Mouse (Mus musculus): Measurements from ENCODE around the gene Txndc11. TPM values are rescaled to one million over a fixed set of nuclear protein-coding genes. Genes with fewer than 3 reads are reported as not detected.
A peak's percentile ranks its signal among the peaks of the same experiment; 100 is the strongest.

Gene Txndc11
- polyA plus RNA-seq, 1 experiment from 2014 or later, result 25.3 TPM

- Histone ChIP-seq H3K9me3 (replicated peaks) (no peaks in the 10 kb centered on the region), H3K4me3 (no peak overlapping the region), H3K4me1 (peaks cover 24% of the 10 kb centered on the region), H3K27me3 (replicated peaks) (peaks cover 27% of the 10 kb centered on the region), H3K9ac (no peak overlapping the region), H3K36me3 (peaks cover 45% of the 10 kb centered on the region), H3K27ac (no peak overlapping the region), H3K4me2 (no peak overlapping the region)
- ATAC-seq, result no peak
- 73% methylated on average over 4 of the region's 4 CpGs for WGBS (ENCODE audit: insufficient replicate concordance)
Measured at GRCm38 (mm10) chr16:11071887-11072286, 62.6 kb downstream of the Txndc11 start.

GRCm38 (mm10) chr16:11071176-11071575 lies 63.3 kb downstream of the Txndc11 start:
- Histone ChIP-seq H3K27ac (no peak overlapping the region), H3K36me3 (peaks cover 38% of the 10 kb centered on the region), H3K4me2 (no peak overlapping the region), H3K9me3 (replicated peaks) (no peaks in the 10 kb centered on the region), H3K27me3 (replicated peaks) (peaks cover 34% of the 10 kb centered on the region), H3K4me3 (no peak overlapping the region), H3K9ac (no peak overlapping the region), H3K4me1 (peaks cover 31% of the 10 kb centered on the region)
- no peak for ATAC-seq
- 70% methylated on average over 5 of the region's 5 CpGs for WGBS (ENCODE audit: insufficient replicate concordance)

- Histone ChIP-seq H3K27me3 (replicated peaks) (peaks cover 46% of the 10 kb centered on the region), H3K4me1 (peaks cover 41% of the 10 kb centered on the region), H3K4me2 (no peak overlapping the region), H3K9me3 (replicated peaks) (no peaks in the 10 kb centered on the region), H3K27ac (no peak overlapping the region), H3K9ac (no peak overlapping the region), H3K4me3 (no peak overlapping the region), H3K36me3 (peaks cover 24% of the 10 kb centered on the region)
- ATAC-seq, result no peak
- 36% methylated on average over 7 of the region's 7 CpGs for WGBS (ENCODE audit: insufficient replicate concordance)
Measured at GRCm38 (mm10) chr16:11069710-11070420, 64.6 kb downstream of the Txndc11 start.

GRCm38 (mm10) chr16:11069271-11069670 lies 65.2 kb downstream of the Txndc11 start:
- H3K27ac ChIP-seq, result no peak overlapping the region
- 33% methylated on average over 6 of the region's 6 CpGs for WGBS (ENCODE audit: insufficient replicate concordance)

GRCm38 (mm10) chr16:11068666-11069065 lies 65.8 kb downstream of the Txndc11 start:
- WGBS (ENCODE audit: insufficient replicate concordance), result 76% methylated on average over 3 of the region's 3 CpGs
- H3K9ac ChIP-seq, result no peak overlapping the region
- peaks cover 41% of the 10 kb centered on the region for H3K4me1 ChIP-seq
- H3K4me2 ChIP-seq, result no peak overlapping the region
- H3K9me3 ChIP-seq (replicated peaks), result no peaks in the 10 kb centered on the region
- H3K27ac ChIP-seq, result no peak overlapping the region
- H3K4me3 ChIP-seq, result no peak overlapping the region
- H3K27me3 ChIP-seq (replicated peaks), result peaks cover 53% of the 10 kb centered on the region
- H3K36me3 ChIP-seq, result peaks cover 12% of the 10 kb centered on the region
- ATAC-seq, result no peak

More at GRCm38 (mm10) chr16:11069271-11069670, 65.2 kb downstream of the Txndc11 start:
- H3K36me3 ChIP-seq, result peaks cover 19% of the 10 kb centered on the region
- H3K9ac ChIP-seq, result no peak overlapping the region
- no peak for ATAC-seq
- H3K9me3 ChIP-seq (replicated peaks), result no peaks in the 10 kb centered on the region
- no peak overlapping the region for H3K4me3 ChIP-seq
- peaks cover 41% of the 10 kb centered on the region for H3K4me1 ChIP-seq
- peaks cover 52% of the 10 kb centered on the region for H3K27me3 ChIP-seq (replicated peaks)
- H3K4me2 ChIP-seq, result no peak overlapping the region

- Histone ChIP-seq H3K27me3 (replicated peaks) (peaks cover 53% of the 10 kb centered on the region), H3K4me1 (peaks cover 46% of the 10 kb centered on the region), H3K9me3 (replicated peaks) (no peaks in the 10 kb centered on the region), H3K4me2 (peak overlapping the region; percentile 96), H3K9ac (peak overlapping the region; percentile 68), H3K27ac (peak overlapping the region; percentile 62), H3K4me3 (peak overlapping the region; percentile 66), H3K36me3 (no peaks in the 10 kb centered on the region)
- 2% methylated on average over 22 of the region's 22 CpGs for WGBS (ENCODE audit: insufficient replicate concordance)
- ATAC-seq, result no peak
Measured at GRCm38 (mm10) chr16:11066833-11067191, 67.6 kb downstream of the Txndc11 start.

- Histone ChIP-seq H3K4me2 (peak within 1 kb of the TSS; percentile 96), H3K36me3 (no peaks in the 10 kb centered on the region), H3K4me1 (peaks cover 46% of the 10 kb centered on the region), H3K9ac (peak within 1 kb of the TSS; percentile 68), H3K27me3 (replicated peaks) (peaks cover 53% of the 10 kb centered on the region), H3K4me3 (peak within 1 kb of the TSS; percentile 66), H3K27ac (peak within 1 kb of the TSS; percentile 62), H3K9me3 (replicated peaks) (no peaks in the 10 kb centered on the region)
- ATAC-seq, result peak; percentile 96
- WGBS (ENCODE audit: insufficient replicate concordance), result under 1% methylated on average over 77 of the region's 78 CpGs
Measured at GRCm38 (mm10) chr16:11066029-11066832, 68.2 kb downstream of the Txndc11 start, which contains the start of gene Litaf. Gene Litaf (minus strand): TSS chr16:11066157.

GRCm38 (mm10) chr16:11065431-11065830 lies 69.0 kb downstream of the Txndc11 start:
- ATAC-seq, result no peak
- 64% methylated on average over 5 of the region's 5 CpGs for WGBS (ENCODE audit: insufficient replicate concordance)
- peaks cover 53% of the 10 kb centered on the region for H3K27me3 ChIP-seq (replicated peaks)
- H3K27ac ChIP-seq, result no peak overlapping the region
- peak overlapping the region; percentile 96 for H3K4me2 ChIP-seq
- no peaks in the 10 kb centered on the region for H3K36me3 ChIP-seq
- H3K9me3 ChIP-seq (replicated peaks), result no peaks in the 10 kb centered on the region
- no peak overlapping the region; the same call in 1 of the 2 replicates for H3K9ac ChIP-seq
- peak overlapping the region; percentile 66 for H3K4me3 ChIP-seq
- H3K4me1 ChIP-seq, result peaks cover 46% of the 10 kb centered on the region

GRCm38 (mm10) chr16:11064742-11065141 lies 69.7 kb downstream of the Txndc11 start:
- Histone ChIP-seq H3K4me2 (no peak overlapping the region), H3K9me3 (replicated peaks) (no peaks in the 10 kb centered on the region), H3K36me3 (no peaks in the 10 kb centered on the region), H3K9ac (no peak overlapping the region), H3K4me3 (no peak overlapping the region), H3K4me1 (peaks cover 40% of the 10 kb centered on the region), H3K27me3 (replicated peaks) (peaks cover 53% of the 10 kb centered on the region), H3K27ac (no peak overlapping the region)
- 68% methylated on average over 6 of the region's 6 CpGs for whole genome bisulfite sequencing (ENCODE audit: insufficient replicate concordance)
- no peak for ATAC-seq

GRCm38 (mm10) chr16:11064341-11064740 lies 70.1 kb downstream of the Txndc11 start:
- no peak overlapping the region for H3K9ac ChIP-seq
- no peak overlapping the region for H3K4me3 ChIP-seq
- peaks cover 51% of the 10 kb centered on the region for H3K27me3 ChIP-seq (replicated peaks)
- 67% methylated on average over 4 of the region's 4 CpGs for WGBS (ENCODE audit: insufficient replicate concordance)
- H3K9me3 ChIP-seq (replicated peaks), result no peaks in the 10 kb centered on the region
- no peak overlapping the region for H3K4me2 ChIP-seq
- no peak overlapping the region for H3K27ac ChIP-seq
- peaks cover 36% of the 10 kb centered on the region for H3K4me1 ChIP-seq
- ATAC-seq, result no peak
- H3K36me3 ChIP-seq, result no peaks in the 10 kb centered on the region

GRCm38 (mm10) chr16:11062794-11063721 lies 71.4 kb downstream of the Txndc11 start:
- no peak for ATAC-seq
- H3K4me2 ChIP-seq, result no peak overlapping the region

More at GRCm38 (mm10) chr16:11062794-11063721, 71.4 kb downstream of the Txndc11 start:
- Histone ChIP-seq H3K4me1 (peaks cover 30% of the 10 kb centered on the region), H3K9me3 (replicated peaks) (no peaks in the 10 kb centered on the region), H3K36me3 (no peaks in the 10 kb centered on the region), H3K4me3 (no peak overlapping the region), H3K9ac (no peak overlapping the region), H3K27me3 (replicated peaks) (peaks cover 38% of the 10 kb centered on the region), H3K27ac (peak overlapping the region; percentile 38)
- 36% methylated on average over 13 of the region's 13 CpGs for WGBS (ENCODE audit: insufficient replicate concordance)

Measured in liver, embryonic 12.5 days (tissue).